Mouse (Mus musculus): ENCODE measurements around the gene Ppp5c. TPM values are rescaled to one million over a fixed set of nuclear protein-coding genes. Genes with fewer than 3 reads are reported as not detected.

The Ppp5c gene
- polyA plus RNA-seq, 1 experiment from 2014 or later, result 117 TPM

DNA sequence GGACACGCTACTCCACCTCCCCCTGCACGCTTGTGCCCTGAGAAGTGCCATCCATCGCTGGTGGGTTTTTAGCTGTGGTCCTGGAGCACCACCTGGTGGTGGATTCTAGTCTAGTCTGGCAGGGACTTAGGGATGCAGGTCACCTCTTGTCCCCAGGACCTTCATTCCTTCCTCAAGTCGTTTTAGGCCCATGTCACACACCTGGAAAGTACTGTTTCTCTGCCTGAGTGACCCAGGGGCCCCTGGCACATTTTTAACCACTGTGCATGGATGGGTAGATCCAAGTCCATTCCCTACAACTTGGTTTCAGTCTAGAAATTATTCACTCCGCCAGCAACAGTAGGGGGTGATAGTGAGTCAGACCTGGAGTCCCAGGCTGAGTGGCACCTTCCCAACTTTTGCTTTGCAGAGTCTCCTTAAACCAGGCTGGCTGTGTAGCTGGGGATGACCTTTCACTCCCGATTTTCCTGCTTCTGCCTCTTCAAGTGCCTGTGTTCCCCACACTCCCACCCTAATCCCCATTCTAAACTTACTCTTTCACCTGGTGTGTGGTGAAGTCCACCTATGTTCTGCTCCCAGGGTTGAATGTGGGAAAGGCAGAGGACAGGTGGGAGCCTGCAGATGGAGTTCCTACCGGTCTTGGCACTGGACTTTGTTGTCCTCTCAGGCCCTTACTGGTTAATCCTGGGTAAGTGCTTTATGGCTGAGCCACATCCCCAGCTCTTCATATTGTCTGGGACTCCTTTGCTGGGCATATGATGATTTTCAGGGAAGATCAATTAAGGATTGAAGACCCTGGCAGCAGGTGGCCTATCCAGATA lies 25.1 kb downstream of the Ppp5c start:
- Histone ChIP-seq H3K27ac (ENCODE audit: low read depth) (no peak overlapping the region), H3K27me3 (ENCODE audit: insufficient read depth, low read length) (no peaks in the 10 kb centered on the region), H3K36me3 (ENCODE audit: insufficient read depth) (peaks cover 70% of the 10 kb centered on the region), H3K4me2 (no peak overlapping the region), H3K9ac (no peak overlapping the region), H3K4me3 (ENCODE audit: low read depth, low read length) (no peak overlapping the region), H3K9me3 (ENCODE audit: low read depth, low read length) (no peaks in the 10 kb centered on the region), H3K4me1 (ENCODE audit: insufficient read depth) (no peaks in the 10 kb centered on the region)
- 12% methylated on average over 7 of the region's 7 CpGs for WGBS
- DNase-seq (peak; percentile 91), ATAC-seq (ENCODE audit: insufficient read depth) (peak; percentile 72; the same call in 1 of the 2 replicates)
- TF ChIP-seq CTCF (IDR thresholded peaks at IDR 0.05; ENCODE audit: low read depth), result peak; percentile 92

DNA sequence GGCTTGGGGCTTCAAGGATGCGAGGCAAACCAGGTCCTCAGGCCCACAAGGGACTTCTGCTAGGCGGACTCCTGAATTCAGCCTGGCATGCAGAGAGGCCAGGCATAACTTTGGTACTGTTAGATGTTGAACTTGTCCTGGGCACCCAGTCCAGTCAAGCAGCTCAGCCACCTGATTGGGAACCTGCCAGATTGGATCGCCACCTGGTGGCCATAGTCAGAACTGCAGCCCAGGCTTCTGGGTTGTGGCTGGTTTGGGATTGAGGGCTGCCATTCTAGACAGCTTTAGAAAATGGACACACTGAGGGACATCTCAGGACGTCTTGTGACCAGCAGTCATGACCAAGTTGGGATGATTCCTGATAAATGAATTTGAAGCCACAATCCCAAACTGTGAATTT lies 28.1 kb downstream of the Ppp5c start:
- no peak overlapping the region for H3K4me2 ChIP-seq
- H3K9ac ChIP-seq, result no peak overlapping the region
- TF ChIP-seq CTCF (IDR thresholded peaks at IDR 0.05; ENCODE audit: low read depth), result peak; percentile 98
- ATAC-seq (ENCODE audit: insufficient read depth) (no peak), DNase-seq (peak; percentile 89)
- WGBS, result 33% methylated on average over 4 of the region's 4 CpGs
- no peaks in the 10 kb centered on the region for H3K27me3 ChIP-seq (ENCODE audit: insufficient read depth, low read length)
- H3K36me3 ChIP-seq (ENCODE audit: insufficient read depth), result peaks cover 62% of the 10 kb centered on the region
- H3K9me3 ChIP-seq (ENCODE audit: low read depth, low read length), result no peaks in the 10 kb centered on the region
- H3K4me1 ChIP-seq (ENCODE audit: insufficient read depth), result peaks cover 13% of the 10 kb centered on the region
- H3K4me3 ChIP-seq (ENCODE audit: low read depth, low read length), result no peak overlapping the region
- H3K27ac ChIP-seq (ENCODE audit: low read depth), result no peak overlapping the region

DNA sequence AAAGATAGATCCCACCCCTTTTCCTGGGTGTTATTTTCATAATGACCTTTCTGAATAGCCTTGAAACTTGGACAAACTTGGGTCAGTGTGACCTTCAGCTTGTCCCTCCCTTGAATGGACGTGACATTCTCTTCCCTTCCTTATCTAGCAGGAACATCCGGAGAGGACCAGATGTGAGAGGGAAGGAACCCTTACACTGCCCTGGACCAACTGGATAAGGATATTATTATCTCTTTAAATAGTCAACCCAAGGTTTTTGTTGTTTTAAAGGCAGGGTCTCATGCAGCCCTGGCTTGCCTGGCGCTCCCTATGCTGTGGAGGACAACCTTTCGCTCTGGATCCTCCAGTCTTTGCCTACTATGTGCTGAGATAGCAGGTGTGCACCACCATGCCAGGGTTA lies 28.5 kb downstream of the Ppp5c start:
- no peak overlapping the region for H3K4me2 ChIP-seq
- ATAC-seq (ENCODE audit: insufficient read depth) (no peak), DNase-seq (no peak)
- H3K4me3 ChIP-seq (ENCODE audit: low read depth, low read length), result no peak overlapping the region
- H3K9ac ChIP-seq, result no peak overlapping the region
- peaks cover 13% of the 10 kb centered on the region for H3K4me1 ChIP-seq (ENCODE audit: insufficient read depth)
- no peaks in the 10 kb centered on the region for H3K27me3 ChIP-seq (ENCODE audit: insufficient read depth, low read length)
- H3K9me3 ChIP-seq (ENCODE audit: low read depth, low read length), result no peaks in the 10 kb centered on the region
- H3K36me3 ChIP-seq (ENCODE audit: insufficient read depth), result peaks cover 57% of the 10 kb centered on the region
- WGBS, result 56% methylated on average over 4 of the region's 4 CpGs
- no peak overlapping the region for H3K27ac ChIP-seq (ENCODE audit: low read depth)
- TF ChIP-seq CTCF (IDR thresholded peaks at IDR 0.05; ENCODE audit: low read depth), result no peak

DNA sequence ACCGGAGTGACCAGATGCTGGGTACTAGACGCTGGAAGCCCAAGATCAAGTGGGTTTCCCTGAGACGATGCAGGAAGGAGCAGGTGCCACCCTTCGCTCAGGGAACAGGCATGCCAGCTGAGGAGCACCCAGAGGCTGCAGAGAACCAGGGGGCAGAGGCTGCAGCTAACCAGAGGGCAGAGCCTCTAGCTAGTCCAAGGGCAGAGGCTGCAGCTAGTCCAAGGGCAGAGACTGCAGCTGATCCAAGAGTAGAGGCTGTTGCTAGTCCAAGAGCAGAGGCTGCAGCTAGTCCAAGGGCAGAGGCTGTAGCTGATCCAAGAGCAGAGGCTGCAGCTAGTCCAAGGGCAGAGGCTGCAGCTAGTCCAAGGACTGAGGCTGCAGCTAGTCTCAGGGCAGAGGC lies 32.4 kb downstream of the Ppp5c start:
- Histone ChIP-seq H3K36me3 (ENCODE audit: insufficient read depth) (peaks cover 46% of the 10 kb centered on the region), H3K4me1 (ENCODE audit: insufficient read depth) (peaks cover 25% of the 10 kb centered on the region), H3K27me3 (ENCODE audit: insufficient read depth, low read length) (no peaks in the 10 kb centered on the region), H3K9ac (peak overlapping the region; percentile 83), H3K4me2 (peak overlapping the region; percentile 86), H3K9me3 (ENCODE audit: low read depth, low read length) (no peaks in the 10 kb centered on the region), H3K27ac (ENCODE audit: low read depth) (no peak overlapping the region), H3K4me3 (ENCODE audit: low read depth, low read length) (peak overlapping the region; percentile 71)
- TF ChIP-seq CTCF (IDR thresholded peaks at IDR 0.05; ENCODE audit: low read depth), result no peak
- DNase-seq, result no peak
- WGBS, result 61% methylated on average over 4 of the region's 4 CpGs
- no peak for ATAC-seq (ENCODE audit: insufficient read depth)

DNA sequence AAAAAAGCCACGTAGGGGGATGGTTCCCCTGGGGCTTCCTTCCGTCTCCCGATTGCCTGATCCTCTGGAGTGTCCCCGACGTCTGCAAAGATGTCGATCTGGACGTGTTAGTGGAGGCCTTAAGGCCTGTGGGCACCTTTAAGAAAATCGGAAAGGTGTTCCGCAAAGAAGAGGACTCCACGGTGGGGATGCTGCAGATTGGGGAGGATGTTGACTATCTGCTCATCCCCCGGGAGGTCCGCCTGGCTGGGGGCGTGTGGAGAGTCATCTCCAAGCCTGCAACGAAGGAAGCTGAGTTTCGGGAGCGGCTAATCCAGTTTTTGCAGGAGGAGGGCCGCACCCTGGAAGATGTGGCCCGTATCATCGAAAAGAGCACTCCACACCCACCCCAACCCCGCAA lies 33.3 kb downstream of the Ppp5c start:
- no peaks in the 10 kb centered on the region for H3K9me3 ChIP-seq (ENCODE audit: low read depth, low read length)
- H3K4me1 ChIP-seq (ENCODE audit: insufficient read depth), result peaks cover 25% of the 10 kb centered on the region
- DNase-seq, result peak; percentile 38

DNA sequence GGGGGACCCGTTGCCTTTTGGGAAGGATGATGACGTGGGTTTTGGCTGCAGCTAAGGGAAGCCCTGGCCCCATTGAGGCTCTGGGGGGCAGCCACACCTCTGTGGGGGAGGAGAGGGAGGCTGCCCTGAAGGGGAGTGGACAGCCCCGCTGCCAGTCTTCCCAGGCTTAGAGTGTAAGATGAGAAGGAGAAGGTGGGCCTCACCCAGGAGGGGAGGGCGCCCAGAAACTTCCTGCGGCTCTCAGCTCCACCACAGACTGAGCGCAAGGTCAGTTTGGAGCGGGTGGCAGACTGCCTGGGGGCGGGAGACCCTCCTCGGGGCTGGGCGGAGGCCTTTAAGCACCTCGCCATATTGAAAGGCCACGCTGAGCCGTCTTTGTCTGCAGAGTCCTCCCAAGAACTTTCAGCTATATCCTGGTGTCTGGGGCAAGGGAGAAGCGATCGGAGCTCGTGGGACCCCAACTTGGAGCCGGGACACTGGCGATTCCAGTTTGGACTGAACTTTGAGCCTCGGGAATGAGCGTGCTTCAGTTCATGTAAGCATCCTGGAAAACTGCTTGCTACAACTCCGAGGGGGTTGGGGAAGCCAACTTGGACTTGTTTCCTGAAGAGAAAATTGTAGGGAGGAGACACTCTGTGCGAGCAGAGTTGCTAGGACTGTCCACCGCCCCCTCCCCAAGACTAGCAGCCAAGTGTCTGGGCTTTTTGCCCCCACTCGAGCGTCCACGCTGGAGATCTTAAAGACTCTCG lies 33.9 kb downstream of the Ppp5c start:
- H3K4me3 ChIP-seq (ENCODE audit: low read depth, low read length), result peak overlapping the region; percentile 71
- DNase-seq (peak; percentile 94), ATAC-seq (ENCODE audit: insufficient read depth) (peak; percentile 95)
- peak overlapping the region; percentile 83 for H3K9ac ChIP-seq
- H3K4me2 ChIP-seq, result peak overlapping the region; percentile 86
- no peaks in the 10 kb centered on the region for H3K9me3 ChIP-seq (ENCODE audit: low read depth, low read length)
- under 1% methylated on average over 27 of the region's 27 CpGs for WGBS
- no peaks in the 10 kb centered on the region for H3K27me3 ChIP-seq (ENCODE audit: insufficient read depth, low read length)
- H3K4me1 ChIP-seq (ENCODE audit: insufficient read depth), result peaks cover 25% of the 10 kb centered on the region
- peak overlapping the region; percentile 91 for H3K27ac ChIP-seq (ENCODE audit: low read depth)
- H3K36me3 ChIP-seq (ENCODE audit: insufficient read depth), result peaks cover 33% of the 10 kb centered on the region
- TF ChIP-seq CTCF (IDR thresholded peaks at IDR 0.05; ENCODE audit: low read depth), result no peak; the same call in 1 of the 2 replicates

More for the DNA sequence above, 33.3 kb downstream of the Ppp5c start:
- no peak for ATAC-seq (ENCODE audit: insufficient read depth)
- Histone ChIP-seq H3K4me3 (ENCODE audit: low read depth, low read length) (peak overlapping the region; percentile 71), H3K36me3 (ENCODE audit: insufficient read depth) (peaks cover 38% of the 10 kb centered on the region), H3K27ac (ENCODE audit: low read depth) (peak overlapping the region; percentile 91), H3K27me3 (ENCODE audit: insufficient read depth, low read length) (no peaks in the 10 kb centered on the region), H3K4me2 (peak overlapping the region; percentile 86), H3K9ac (peak overlapping the region; percentile 83)
- WGBS, result under 1% methylated on average over 20 of the region's 20 CpGs
- no peak for TF ChIP-seq CTCF (IDR thresholded peaks at IDR 0.05; ENCODE audit: low read depth)

DNA sequence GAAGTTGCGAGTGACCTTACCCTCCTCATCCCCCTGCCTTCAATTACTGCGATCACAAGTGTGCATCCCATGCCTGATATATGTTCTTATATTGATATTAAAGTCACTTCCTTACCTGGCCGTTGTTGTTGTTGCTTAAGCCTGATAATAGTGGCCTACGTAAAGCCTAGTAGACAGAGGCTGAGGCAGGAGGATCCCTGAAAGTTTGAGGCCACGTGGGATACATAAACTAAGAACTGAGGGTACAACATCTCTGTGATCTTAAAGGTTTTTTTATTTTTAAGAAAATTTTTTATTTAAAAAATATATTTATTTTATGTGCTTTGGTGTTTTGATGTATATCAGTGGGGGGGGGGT lies 35.3 kb downstream of the Ppp5c start, which contains the start of gene Ccdc8:
Gene Ccdc8 (plus strand): TSS at position 258 of the 357 bp plus-strand sequence.
- Histone ChIP-seq H3K9ac (peak within 1 kb of the TSS; percentile 83), H3K27me3 (ENCODE audit: insufficient read depth, low read length) (no peaks in the 10 kb centered on the region), H3K27ac (ENCODE audit: low read depth) (peak within 1 kb of the TSS; percentile 95), H3K4me3 (ENCODE audit: low read depth, low read length) (peak within 1 kb of the TSS; percentile 71), H3K4me2 (peak within 1 kb of the TSS; percentile 86), H3K36me3 (ENCODE audit: insufficient read depth) (peaks cover 19% of the 10 kb centered on the region), H3K4me1 (ENCODE audit: insufficient read depth) (peaks cover 28% of the 10 kb centered on the region), H3K9me3 (ENCODE audit: low read depth, low read length) (no peaks in the 10 kb centered on the region)
- no peak for DNase-seq
- no peak for ATAC-seq (ENCODE audit: insufficient read depth)
- WGBS, result 89% methylated on average over 5 of the region's 5 CpGs
- TF ChIP-seq CTCF (IDR thresholded peaks at IDR 0.05; ENCODE audit: low read depth), result no peak

All from lung, embryonic 14.5 days (tissue).